Mouse (Mus musculus) embryonic facial prominence, embryonic 15.5 days (tissue): ENCODE measurements around the gene Snx21. TPM values are rescaled to one million over a fixed set of nuclear protein-coding genes. Genes with fewer than 3 reads are reported as not detected.
A peak's percentile ranks its signal among the peaks of the same experiment; 100 is the strongest.
"Not testable (repeated sequence)": the region's sequence is repeated elsewhere in the genome, so short reads cannot be mapped to it uniquely, and the experiment has no call there.

Experiments used
- ATAC-seq: fragments of 200-750 bp; cut with Nextera tagmentation; 2 replicates; pipeline ENCODE4 v1.8.0; 2017; ENCODE audit warnings: low read depth, moderate TSS enrichment; ENCODE audit not compliant: insufficient number of reproducible peaks, low FRiP score, low TSS enrichment
- H3K27ac ChIP-seq: fragments of 300-500 bp; sonication (generic); replicated peaks from 2 replicates; pipeline ENCODE4 v1.5.1; 2015; ENCODE audit warnings: mild to moderate bottlenecking, inconsistent platforms
- H3K27me3 ChIP-seq: fragments of 300-500 bp; sonication (generic); 2 replicates; pipeline ENCODE4 v1.6.1; 2015; ENCODE audit warnings: inconsistent platforms
- H3K36me3 ChIP-seq: fragments of 300-500 bp; sonication (generic); 2 replicates; pipeline ENCODE4 v1.6.1; 2015; ENCODE audit warnings: mild to moderate bottlenecking, inconsistent platforms
- H3K4me1 ChIP-seq: fragments of 300-500 bp; sonication (generic); 2 replicates; pipeline ENCODE4 v1.6.1; 2015; ENCODE audit warnings: inconsistent platforms
- H3K4me2 ChIP-seq: fragments of 300-500 bp; sonication (generic); replicated peaks from 2 replicates; pipeline ENCODE4 v1.6.1; 2015; ENCODE audit warnings: mild to moderate bottlenecking, inconsistent platforms
- H3K4me3 ChIP-seq: fragments of 300-500 bp; sonication (generic); replicated peaks from 2 replicates; pipeline ENCODE4 v1.5.1; 2015; ENCODE audit warnings: mild to moderate bottlenecking, inconsistent platforms
- H3K9ac ChIP-seq: fragments of 300-500 bp; sonication (generic); 2 replicates; pipeline ENCODE4 v1.6.1; 2015; ENCODE audit warnings: inconsistent platforms
- H3K9me3 ChIP-seq: fragments of 300-500 bp; sonication (generic); replicated peaks from 2 replicates; pipeline ENCODE4 v1.6.1; 2016; ENCODE audit warnings: inconsistent platforms
- WGBS: fragments of 180-500 bp; shearing (Covaris S2); methylation state at CpG from one replicate; pipeline ENCODE4 v1.1.7; 2015; 5-methylcytosine and 5-hydroxymethylcytosine counted together
- polyA plus RNA-seq: library from polyadenylated mRNA; unstranded; fragments of >200 nt; fragmentation: Nextera tagmentation; extraction: Ambion mirVana; gene quantifications from 2 replicates; pipeline ENCODE4 v1.2.1, GENCODE M21; 2015

The Snx21 gene
- polyA plus RNA-seq, 1 experiment from 2014 or later, result 37.1 TPM

DNA sequence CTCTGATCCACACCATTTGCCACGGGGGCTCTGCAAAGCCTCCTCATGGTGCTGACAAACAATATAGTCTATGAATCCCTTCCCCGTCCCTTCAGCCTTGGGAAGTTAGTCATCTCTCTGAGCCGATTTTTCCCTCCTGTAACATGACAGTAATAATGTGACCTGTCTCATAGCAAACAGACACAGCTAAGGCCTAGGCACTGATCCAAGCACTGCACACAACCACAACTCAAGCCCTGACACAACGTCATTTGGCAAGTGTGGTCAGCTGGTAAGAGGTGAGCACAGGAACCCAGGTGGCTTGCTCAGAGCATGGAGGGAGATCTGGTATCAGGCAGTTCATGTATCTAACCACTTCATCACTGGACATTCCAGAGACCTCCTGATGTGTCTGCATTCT, 10.2 kb downstream of the Snx21 start:
- 72% methylated on average over 4 of the region's 4 CpGs for WGBS
- H3K4me1 ChIP-seq, result no peaks in the 10 kb centered on the region
- H3K4me3 ChIP-seq, result no peak overlapping the region
- H3K27ac ChIP-seq, result no peak overlapping the region
- no peak for ATAC-seq
- no peak overlapping the region for H3K4me2 ChIP-seq
- H3K9me3 ChIP-seq, result no peaks in the 10 kb centered on the region
- H3K9ac ChIP-seq, result no peak overlapping the region
- H3K27me3 ChIP-seq, result no peaks in the 10 kb centered on the region
- H3K36me3 ChIP-seq, result peaks cover 82% of the 10 kb centered on the region

DNA sequence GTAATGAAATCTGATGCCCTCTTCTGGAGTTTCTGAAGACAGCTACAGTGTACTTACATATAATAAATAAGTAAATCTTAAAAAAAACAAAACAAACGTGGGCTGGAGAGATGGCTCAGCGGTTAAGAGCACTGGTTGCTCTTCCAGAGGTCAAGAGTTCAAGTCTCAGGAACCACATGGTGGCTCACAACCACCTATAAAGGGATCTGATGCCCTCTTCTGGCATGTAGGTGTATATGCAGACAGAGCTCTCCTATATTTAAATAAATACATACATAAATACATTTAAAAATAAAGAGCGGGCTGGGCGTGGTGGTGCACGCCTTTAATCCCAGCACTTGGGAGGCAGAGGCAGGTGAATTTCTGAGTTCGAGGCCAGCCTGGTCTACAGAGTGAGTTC, 12.9 kb downstream of the Snx21 start:
- not testable (repeated sequence) for H3K4me1 ChIP-seq, H3K4me3 ChIP-seq, H3K4me2 ChIP-seq, H3K9ac ChIP-seq, H3K9me3 ChIP-seq, ATAC-seq, H3K27ac ChIP-seq, H3K27me3 ChIP-seq
- WGBS, result 76% methylated on average over 6 of the region's 6 CpGs
- peaks cover 74% of the 10 kb centered on the region for H3K36me3 ChIP-seq

DNA sequence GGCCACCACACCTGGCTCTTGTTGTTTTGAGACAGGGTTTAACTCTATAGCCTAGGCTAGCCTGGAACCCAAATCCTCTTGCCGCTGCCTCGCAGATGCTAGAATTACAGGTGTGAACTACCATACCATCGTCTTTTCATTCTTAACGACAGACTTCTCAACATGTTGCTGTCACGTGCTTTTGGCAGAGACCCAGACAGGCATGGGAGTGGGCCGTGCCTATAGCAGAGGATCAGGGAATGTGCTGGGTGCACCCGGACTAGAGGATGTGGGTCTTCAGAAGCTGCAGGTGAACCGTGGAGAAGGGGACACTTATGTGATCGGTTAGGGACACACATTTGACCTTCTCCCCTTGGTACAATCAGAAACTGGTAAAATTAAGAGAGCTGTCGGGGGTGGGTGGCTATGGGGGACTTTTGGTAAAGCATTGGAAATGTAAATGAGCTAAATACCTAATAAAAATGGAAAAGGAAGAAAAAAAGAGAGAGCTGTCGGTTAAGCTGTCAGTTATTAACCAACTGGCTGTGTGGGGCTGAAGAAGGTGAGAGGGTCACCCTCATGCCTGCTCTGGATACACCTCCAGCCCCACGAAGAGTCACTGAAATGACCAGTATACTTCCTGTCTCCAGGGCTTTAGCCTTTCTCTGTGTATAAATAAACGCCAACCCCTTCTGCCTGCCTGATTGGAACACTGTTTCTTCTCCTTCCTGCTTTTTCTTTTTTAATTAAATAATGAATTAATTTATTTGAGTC, 14.8 kb downstream of the Snx21 start:
- no peaks in the 10 kb centered on the region for H3K9me3 ChIP-seq
- H3K36me3 ChIP-seq, result peaks cover 61% of the 10 kb centered on the region
- ATAC-seq, result no peak
- 88% methylated on average over 13 of the region's 13 CpGs for WGBS
- H3K4me2 ChIP-seq, result no peak overlapping the region
- peaks cover 18% of the 10 kb centered on the region for H3K4me1 ChIP-seq
- no peak overlapping the region for H3K9ac ChIP-seq
- no peaks in the 10 kb centered on the region for H3K27me3 ChIP-seq
- H3K27ac ChIP-seq, result no peak overlapping the region
- no peak overlapping the region for H3K4me3 ChIP-seq

DNA sequence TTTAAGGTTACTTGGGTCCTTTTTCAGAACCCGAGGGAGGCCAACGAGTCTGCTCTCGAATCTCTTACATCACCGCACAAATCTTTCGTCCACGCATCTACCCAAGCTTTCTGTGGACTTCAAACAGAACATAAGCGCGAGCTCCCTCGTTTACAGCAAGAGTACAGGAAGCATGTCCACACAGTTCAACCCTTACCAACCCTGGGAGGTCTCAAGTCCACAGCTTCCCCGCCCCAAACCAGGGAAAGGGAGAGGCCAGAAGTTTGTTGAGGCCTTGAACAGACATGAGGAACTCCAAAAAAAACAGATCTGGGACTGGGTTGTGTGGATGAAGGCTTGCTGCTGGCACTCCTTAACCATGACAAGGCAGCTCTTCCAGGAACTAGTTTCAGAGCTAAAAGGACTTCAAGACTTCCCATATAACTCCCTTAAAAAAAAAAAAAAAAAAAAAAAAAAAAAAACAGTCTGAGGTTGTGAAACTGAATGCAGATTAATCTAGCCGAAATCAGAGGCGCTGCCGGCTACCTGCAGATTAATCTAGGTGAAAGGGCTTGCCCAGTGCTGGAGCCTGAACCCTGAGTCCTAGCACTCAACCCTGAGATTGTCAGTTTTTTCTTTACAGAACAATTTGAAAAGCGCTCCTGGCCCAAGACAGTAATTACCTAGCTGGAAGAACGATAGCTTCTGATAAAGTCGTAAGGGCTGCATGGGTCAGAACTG, 17.7 kb downstream of the Snx21 start:
- H3K4me3 ChIP-seq, result peak overlapping the region; percentile 92

DNA sequence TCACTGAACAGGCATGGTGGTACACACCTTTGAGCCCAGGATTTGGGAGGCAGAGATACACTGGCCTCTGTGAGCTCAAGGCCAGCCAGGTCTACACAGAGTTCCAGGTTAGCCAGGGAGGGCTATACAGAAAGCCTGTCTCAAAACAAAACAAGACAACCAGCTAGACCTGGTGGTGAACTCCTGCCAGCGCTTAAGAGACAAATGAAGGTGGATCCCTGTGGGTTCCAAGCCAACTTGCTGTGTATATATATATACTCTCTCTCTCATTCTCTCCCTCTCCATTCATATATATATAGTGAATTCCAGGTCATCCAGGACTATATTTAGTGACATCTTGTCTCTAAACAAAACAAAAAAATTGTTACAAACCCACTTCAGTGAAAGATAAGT, 18.3 kb downstream of the Snx21 start:
- Histone ChIP-seq H3K27ac (peak overlapping the region; percentile 89; the same call in 1 of the 2 replicates), H3K36me3 (peaks cover 39% of the 10 kb centered on the region)

More for the DNA sequence above, 17.7 kb downstream of the Snx21 start:
- no peaks in the 10 kb centered on the region for H3K27me3 ChIP-seq
- 86% methylated on average over 16 of the region's 16 CpGs for WGBS
- peak overlapping the region; percentile 63 for H3K4me2 ChIP-seq
- H3K27ac ChIP-seq, result no peak overlapping the region
- peaks cover 30% of the 10 kb centered on the region for H3K4me1 ChIP-seq
- no peaks in the 10 kb centered on the region for H3K9me3 ChIP-seq
- ATAC-seq, result no peak
- H3K9ac ChIP-seq, result peak overlapping the region; percentile 21; the same call in 1 of the 2 replicates
- H3K36me3 ChIP-seq, result peaks cover 39% of the 10 kb centered on the region

DNA sequence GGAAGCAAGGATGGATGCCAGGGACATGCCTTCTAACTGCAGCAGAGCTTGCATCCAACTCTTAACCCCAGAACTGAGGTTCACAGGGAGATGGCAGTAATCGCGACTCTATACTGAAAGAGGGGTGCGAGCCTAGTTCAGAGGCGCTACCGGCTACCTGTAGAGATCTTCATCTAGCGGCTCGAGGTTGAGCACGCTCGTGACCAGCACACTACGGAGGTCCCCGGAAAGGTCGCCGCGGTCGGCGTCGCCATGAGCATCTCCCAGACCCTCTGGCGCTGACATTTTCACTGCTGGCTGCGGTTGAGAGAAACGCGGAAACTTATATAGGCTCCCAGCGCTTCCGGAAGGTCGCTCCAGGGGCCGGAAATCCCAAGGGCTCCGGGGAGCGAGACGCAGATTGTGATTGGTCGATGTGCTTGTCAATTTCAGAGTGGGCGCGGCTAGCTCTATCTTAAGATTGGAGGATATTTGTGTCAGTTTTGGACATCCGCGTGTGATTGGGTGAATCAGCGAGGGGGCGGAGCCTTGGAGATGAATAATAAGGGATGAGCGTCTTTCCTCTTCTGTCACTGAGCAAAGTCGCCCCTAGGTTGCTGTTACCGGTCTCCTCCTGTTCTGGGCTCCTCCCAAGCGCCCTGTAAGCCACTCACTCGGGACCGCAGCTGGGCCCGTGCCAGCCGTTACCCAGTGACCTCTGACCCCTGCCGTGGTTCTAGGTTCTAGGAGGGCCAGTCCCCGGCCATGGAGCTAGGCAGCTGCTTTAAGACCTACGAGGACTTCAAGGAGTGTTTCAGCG, 19.1 kb downstream of the Snx21 start, which contains the start of the genes Acot8 and Zswim3:
Gene Acot8 (minus strand): TSS at position 350 of the 799 bp plus-strand sequence.
Gene Zswim3 (plus strand): TSS at position 566 of the 799 bp plus-strand sequence.
- under 1% methylated on average over 47 of the region's 47 CpGs for WGBS
- peak; percentile 97 for ATAC-seq
- peaks cover 30% of the 10 kb centered on the region for H3K4me1 ChIP-seq

More for the DNA sequence above, 18.3 kb downstream of the Snx21 start:
- ATAC-seq, result no peak
- Histone ChIP-seq H3K4me2 (peak overlapping the region; percentile 63), H3K27me3 (no peaks in the 10 kb centered on the region), H3K9me3 (no peaks in the 10 kb centered on the region), H3K9ac (peak overlapping the region; percentile 83), H3K4me3 (peak overlapping the region; percentile 92), H3K4me1 (peaks cover 30% of the 10 kb centered on the region)
- WGBS, result 77% methylated on average over 1 of the region's 1 CpGs

DNA sequence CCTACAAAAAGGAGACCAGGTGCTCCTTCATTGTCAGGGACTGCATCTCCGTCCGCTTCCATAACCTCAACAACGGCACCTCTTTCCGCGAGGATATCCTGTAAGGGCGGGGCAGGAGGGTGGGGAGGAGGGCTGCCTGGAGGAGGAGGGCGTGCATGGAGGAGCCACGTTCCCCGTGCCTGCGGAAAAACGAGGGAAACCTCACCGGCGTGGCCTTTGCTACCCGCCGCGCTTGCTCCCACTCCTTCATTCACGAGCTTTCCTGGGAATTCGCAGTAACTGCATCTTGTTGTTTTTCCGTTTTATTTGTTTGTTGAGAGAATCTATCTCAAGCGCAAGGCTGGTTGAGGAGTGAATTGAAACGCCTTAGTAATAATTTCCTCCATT, 19.7 kb downstream of the Snx21 start:
- peaks cover 28% of the 10 kb centered on the region for H3K36me3 ChIP-seq
- peak; percentile 45 for ATAC-seq
- H3K4me2 ChIP-seq, result peak overlapping the region; percentile 82
- WGBS, result 2% methylated on average over 21 of the region's 21 CpGs
- peak overlapping the region; percentile 92 for H3K4me3 ChIP-seq
- peak overlapping the region; percentile 71 for H3K9ac ChIP-seq
- H3K27me3 ChIP-seq, result no peaks in the 10 kb centered on the region
- peak overlapping the region; percentile 86 for H3K27ac ChIP-seq
- H3K4me1 ChIP-seq, result peaks cover 30% of the 10 kb centered on the region
- no peaks in the 10 kb centered on the region for H3K9me3 ChIP-seq

More for the DNA sequence above, 19.1 kb downstream of the Snx21 start, which contains the start of the genes Acot8 and Zswim3:
- Histone ChIP-seq H3K27me3 (no peaks in the 10 kb centered on the region), H3K4me3 (peak within 1 kb of the TSS; percentile 92), H3K9me3 (no peaks in the 10 kb centered on the region), H3K27ac (peak within 1 kb of the TSS; percentile 89), H3K4me2 (peak within 1 kb of the TSS; percentile 82), H3K36me3 (peaks cover 34% of the 10 kb centered on the region), H3K9ac (peak within 1 kb of the TSS; percentile 83)

DNA sequence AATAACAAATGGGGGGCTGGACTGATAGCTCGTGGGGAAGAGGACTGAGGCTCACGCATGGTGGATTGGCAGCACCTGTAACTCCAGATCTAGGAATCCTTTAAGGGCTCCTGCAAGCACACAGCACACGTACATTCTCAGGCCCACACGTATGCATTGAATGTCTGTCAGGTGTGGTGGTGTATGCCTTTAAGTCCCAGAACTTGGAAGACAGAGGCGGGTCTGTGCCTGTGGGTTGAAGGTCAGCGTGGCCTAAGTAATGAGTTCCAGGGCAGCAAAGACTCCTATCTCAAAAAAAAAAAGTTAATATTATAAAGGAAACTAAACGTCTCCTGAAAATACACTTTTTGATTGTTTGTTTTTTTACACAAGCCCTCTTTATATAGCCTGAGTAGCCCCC, 21.0 kb downstream of the Snx21 start:
- H3K27ac ChIP-seq, result no peak overlapping the region
- peaks cover 16% of the 10 kb centered on the region for H3K36me3 ChIP-seq
- H3K4me3 ChIP-seq, result no peak overlapping the region
- no peaks in the 10 kb centered on the region for H3K9me3 ChIP-seq
- no peak for ATAC-seq
- H3K4me2 ChIP-seq, result no peak overlapping the region
- WGBS, result 59% methylated on average over 7 of the region's 7 CpGs
- no peaks in the 10 kb centered on the region for H3K27me3 ChIP-seq
- peaks cover 30% of the 10 kb centered on the region for H3K4me1 ChIP-seq
- H3K9ac ChIP-seq, result no peak overlapping the region

DNA sequence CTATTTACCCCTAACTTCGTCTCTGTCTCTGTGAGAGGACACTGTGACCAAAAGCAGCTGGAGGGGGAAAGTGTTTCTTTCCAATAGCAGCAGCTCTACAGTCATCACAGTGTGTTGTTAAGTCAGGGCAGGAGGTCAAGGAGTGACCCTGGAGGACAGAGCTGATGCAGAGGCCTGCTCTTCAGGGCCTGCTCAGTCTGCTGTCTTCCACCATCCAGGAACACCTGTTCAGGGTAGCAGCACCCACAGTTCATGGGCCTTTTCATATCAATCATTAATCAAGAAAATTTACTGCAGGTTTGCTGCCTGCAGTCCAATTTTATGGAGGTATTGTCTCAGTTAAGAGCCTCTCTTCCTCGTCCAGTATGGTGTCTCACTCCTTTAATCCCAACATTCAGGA, 27.9 kb downstream of the Snx21 start:
- no peak for ATAC-seq
- no peak overlapping the region for H3K4me2 ChIP-seq
- no peaks in the 10 kb centered on the region for H3K27me3 ChIP-seq
- no peak overlapping the region for H3K4me3 ChIP-seq
- 0 out of 2 replicates have a peak, but pooled peaks cover 6% of the 10 kb centered on the region for H3K36me3 ChIP-seq
- H3K27ac ChIP-seq, result no peak overlapping the region
- no peak overlapping the region for H3K9ac ChIP-seq
- H3K4me1 ChIP-seq, result 0 out of 2 replicates have a peak, but pooled peaks cover 9% of the 10 kb centered on the region
- 58% methylated on average over 2 of the region's 2 CpGs for WGBS
- no peaks in the 10 kb centered on the region for H3K9me3 ChIP-seq

DNA sequence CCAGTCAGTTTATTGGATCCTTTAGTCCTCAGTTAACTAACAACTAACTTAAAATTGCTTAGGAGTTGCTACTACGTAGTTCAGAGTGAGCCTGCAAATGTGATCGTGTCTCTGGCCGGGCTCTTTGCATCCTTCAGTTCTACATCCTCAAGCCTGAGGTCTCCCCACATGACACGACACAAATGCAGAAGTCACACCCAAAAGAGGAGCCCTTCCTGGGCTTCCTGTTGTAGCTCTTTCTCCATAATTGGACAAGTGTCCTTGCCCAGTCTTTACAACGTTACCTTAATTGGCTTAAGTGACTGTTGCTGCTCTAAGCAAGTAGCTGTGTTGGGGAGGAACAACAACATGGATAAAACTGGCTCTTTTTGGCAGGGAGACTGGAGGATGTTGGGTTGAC, 29.7 kb downstream of the Snx21 start:
- Histone ChIP-seq H3K4me1 (0 out of 2 replicates have a peak, but pooled peaks cover 9% of the 10 kb centered on the region), H3K27me3 (no peaks in the 10 kb centered on the region), H3K27ac (no peak overlapping the region), H3K4me2 (no peak overlapping the region), H3K4me3 (no peak overlapping the region), H3K9ac (no peak overlapping the region), H3K9me3 (no peaks in the 10 kb centered on the region), H3K36me3 (peaks cover under 1% of the 10 kb centered on the region; the same call in 1 of the 2 replicates)
- no peak for ATAC-seq
- 86% methylated on average over 5 of the region's 5 CpGs for WGBS
